Mouse (Mus musculus): ENCODE data around the gene Gm3543.
"Not testable (repeated sequence)": the region's sequence is repeated elsewhere in the genome, so short reads cannot be mapped to it uniquely, and the experiment has no call there.

Gm3543 gene

DNA sequence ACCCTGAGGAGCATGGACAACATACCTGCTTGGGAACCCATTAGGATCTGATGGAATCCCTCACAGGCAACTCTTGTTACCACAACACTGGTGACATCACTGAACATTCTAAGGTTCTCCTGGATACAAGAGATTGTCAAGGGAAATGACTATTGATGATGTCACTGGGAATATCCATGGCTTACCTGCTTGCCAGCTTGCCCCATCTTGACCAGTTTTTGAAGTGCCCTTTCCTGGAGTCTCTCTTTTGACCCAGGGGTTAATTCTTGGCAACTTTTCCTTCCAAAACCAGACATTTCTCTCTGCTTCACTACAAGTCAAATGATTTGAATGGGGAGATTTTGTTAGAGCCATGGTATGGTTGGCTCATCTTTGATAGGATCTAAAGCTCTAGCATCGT lies at the start of gene Gm3543:
Gene Gm3543 (minus strand): TSS at position 101 of the 400 bp plus-strand sequence.
- DNase-seq (ENCODE audit: low spot score) = not testable (repeated sequence)

DNA sequence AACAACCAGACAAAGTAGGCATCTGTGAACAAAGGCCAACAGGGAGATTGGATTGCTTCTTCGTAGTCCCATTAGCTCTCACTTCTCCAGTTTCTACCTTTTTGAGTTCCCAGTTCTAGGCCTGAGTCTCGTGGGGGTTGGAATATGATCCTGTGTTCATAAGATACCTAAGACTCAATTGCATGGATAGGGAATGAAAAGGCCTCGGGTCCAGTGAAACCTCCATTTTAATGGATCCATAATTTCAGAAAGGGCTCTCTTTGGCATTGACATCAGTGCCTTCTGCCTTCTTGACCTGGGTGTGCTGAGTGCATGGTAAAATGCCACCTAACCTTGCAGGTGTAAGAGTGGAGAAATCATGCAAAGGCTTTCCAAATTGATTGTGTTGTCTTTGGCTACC lies 14.5 kb downstream of the Gm3543 start:
- DNase-seq (ENCODE audit: low spot score) = not testable (repeated sequence)

DNA sequence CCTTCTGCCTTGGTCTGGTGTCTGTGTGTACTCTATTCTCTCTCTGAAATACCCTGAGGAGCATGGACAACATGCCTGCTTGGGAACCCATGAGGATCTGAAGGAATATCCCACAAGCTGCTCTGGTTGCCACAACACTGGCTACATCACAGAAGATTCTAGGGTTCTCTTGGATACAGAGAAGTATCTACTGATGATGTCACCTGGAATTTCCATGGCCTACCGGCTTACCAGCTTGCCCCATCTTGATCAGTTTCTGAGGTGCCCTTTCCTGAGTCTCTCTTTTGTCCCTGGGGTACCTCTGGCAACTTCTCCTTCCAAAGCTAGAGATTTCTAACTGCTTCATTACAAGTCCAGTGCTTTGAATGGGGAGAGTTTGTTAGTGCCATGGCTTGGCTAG lies 15.3 kb downstream of the Gm3543 start, which contains the start of gene Gm6401:
Gene Gm6401 (minus strand): TSS at position 101 of the 400 bp plus-strand sequence.
- not testable (repeated sequence) for DNase-seq (ENCODE audit: low spot score)

DNA sequence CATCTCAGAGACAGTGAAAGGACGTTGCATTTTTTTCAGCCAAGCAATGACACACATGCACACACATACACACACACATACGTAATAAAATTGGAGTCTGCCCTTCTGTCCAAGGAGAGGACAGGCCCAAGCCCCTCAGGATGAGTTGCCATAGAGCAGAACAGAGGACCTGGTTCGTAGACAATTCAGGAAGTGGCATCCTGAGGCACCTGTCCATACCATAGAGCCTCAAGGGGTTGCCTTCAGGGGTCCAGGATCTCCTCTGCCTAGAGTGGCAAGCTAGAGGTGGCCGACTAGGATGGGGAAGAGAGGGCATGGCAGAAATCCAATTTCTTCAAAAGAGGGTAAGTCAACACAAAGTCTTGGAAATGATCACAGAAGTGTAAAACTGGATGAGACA lies 19.0 kb downstream of the Gm3543 start:
- DNase-seq (ENCODE audit: low spot score) = not testable (repeated sequence)

DNA sequence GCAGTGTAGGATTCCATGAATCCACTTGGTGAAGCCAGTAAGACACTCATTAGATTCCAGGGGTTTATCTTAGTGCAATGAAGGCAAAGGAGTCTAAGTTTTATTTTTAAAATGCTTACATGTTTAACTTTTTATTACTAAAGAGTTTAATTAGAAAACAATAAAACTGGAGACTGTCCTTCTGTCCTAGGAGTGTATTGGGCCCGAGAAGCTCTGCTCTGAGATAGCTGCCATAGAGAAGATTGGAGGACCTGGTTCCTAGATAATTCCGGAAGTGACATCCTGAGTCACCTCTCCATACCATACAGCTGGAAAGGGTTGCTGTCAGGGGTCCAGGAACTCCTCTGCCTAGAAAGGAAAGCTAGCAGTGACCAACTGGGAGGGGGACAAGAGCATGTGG lies 39.4 kb downstream of the Gm3543 start, which contains the start of gene 1700024B05Rik:
Gene 1700024B05Rik (plus strand): TSS at position 301 of the 400 bp plus-strand sequence.
- not testable (repeated sequence) for DNase-seq (ENCODE audit: low spot score)
